ENCODE assay signal across 9 mouse cellular contexts in the genomic region with DNA sequence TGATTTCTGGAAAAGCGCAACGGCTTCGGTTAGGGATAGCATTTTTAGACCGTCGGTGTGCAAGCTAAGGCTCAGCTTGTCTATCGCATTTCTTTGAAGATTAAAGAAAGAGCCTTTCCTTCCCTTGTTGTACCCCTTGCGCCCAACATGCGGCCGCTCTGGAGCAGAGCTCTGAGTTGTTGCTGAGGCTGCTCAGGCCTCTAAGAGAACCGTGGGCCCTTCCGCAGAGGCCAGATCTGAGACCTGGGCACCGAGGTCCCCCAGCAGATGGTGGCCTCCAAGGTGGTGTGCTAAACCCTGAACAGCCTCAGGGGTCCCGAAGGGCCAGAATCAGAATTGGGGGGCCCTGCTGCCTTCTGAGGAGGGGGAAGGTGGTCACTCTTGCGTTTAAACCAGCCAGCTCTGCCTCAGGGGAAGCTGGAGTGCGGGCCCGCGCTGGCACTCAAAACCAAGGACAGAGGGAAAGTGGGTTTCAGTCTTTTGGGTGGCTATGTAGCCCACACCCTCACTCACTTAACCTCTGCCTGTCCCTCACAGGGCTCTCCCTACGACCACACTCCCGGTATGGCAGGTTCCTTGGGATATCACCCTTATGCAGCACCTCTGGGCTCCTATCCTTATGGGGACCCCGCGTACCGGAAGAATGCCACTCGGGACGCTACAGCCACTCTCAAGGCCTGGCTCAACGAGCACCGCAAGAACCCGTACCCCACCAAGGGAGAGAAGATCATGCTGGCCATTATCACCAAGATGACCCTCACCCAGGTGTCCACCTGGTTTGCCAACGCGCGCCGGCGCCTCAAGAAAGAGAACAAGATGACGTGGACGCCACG. TPM values are rescaled to one million over a fixed set of nuclear protein-coding genes. Genes with fewer than 3 reads are reported as not detected.
DNase-seq lines count a peak whose midpoint lies in the region; ATAC-seq and TF ChIP-seq lines count a peak whose summit lies in the region.
"Had no signal": no experiment of that assay in that cellular context is flagged by ENCODE, and none has a peak within 500 bp of the region (broad histone marks: within the 10 kb centered on the region; RNA-seq: fewer than 3 reads in every experiment).

No protein-coding gene starts in this region.

- no peak overlapping the region for H3K27ac ChIP-seq in kidney, adult 2 months (ENCODE audit: insufficient read depth, low read depth, low read length)
- H3K27ac ChIP-seq in embryonic facial prominence, embryonic 11.5 days (replicated peaks; ENCODE audit: low read depth, low read length), result peak overlapping the region; percentile 43
- H3K27ac ChIP-seq in hindbrain, embryonic 13.5 days, result peak overlapping the region; percentile 97
- peak overlapping the region; percentile 56 for H3K27ac ChIP-seq in stomach, postnatal 0 days (replicated peaks)

- no peak for ATAC-seq in embryonic facial prominence, embryonic 11.5 days (replicated peaks; ENCODE audit: insufficient number of reproducible peaks, low FRiP score, low TSS enrichment, low read depth)
- ATAC-seq in hindbrain, embryonic 13.5 days (ENCODE audit: low FRiP score), result no peak
- ATAC-seq in stomach, postnatal 0 days (ENCODE audit: low FRiP score, low TSS enrichment), result no peak
- ATAC-seq in megakaryocyte progenitor cell, adult 5-6 weeks (replicated peaks; ENCODE audit: poor library complexity), result no peak
- ATAC-seq: Patski had no signal

- peak overlapping the region; percentile 75 for H3K4me2 ChIP-seq in embryonic facial prominence, embryonic 11.5 days (ENCODE audit: low read depth, low read length)
- H3K4me2 ChIP-seq in hindbrain, embryonic 13.5 days, result peak overlapping the region; percentile 76
- H3K4me2 ChIP-seq in stomach, postnatal 0 days (replicated peaks; ENCODE audit: low read depth), result peak overlapping the region; percentile 72

- TF ChIP-seq CTCF in kidney, adult 2 months (conservative IDR thresholded peaks at IDR 0.05; ENCODE audit: insufficient read depth, insufficient read length, low read depth, low read length), result no peak
- no peak for TF ChIP-seq CTCF in stomach, postnatal 0 days (IDR thresholded peaks at IDR 0.05; ENCODE audit: low read depth)

- no peaks in the 10 kb centered on the region for H3K4me1 ChIP-seq in kidney, adult 2 months (ENCODE audit: control insufficient read depth, insufficient read depth, low read length)
- no peaks in the 10 kb centered on the region; the same call in none of the 2 replicates for H3K4me1 ChIP-seq in embryonic facial prominence, embryonic 11.5 days (ENCODE audit: control insufficient read depth, insufficient read depth, low read length)
- H3K4me1 ChIP-seq in hindbrain, embryonic 13.5 days (replicated peaks), result peaks cover 68% of the 10 kb centered on the region
- H3K4me1 ChIP-seq in stomach, postnatal 0 days (replicated peaks; ENCODE audit: control insufficient read depth, insufficient read depth), result no peaks in the 10 kb centered on the region

- H3K9me3 ChIP-seq in embryonic facial prominence, embryonic 11.5 days (replicated peaks; ENCODE audit: control insufficient read depth, low read length), result no peaks in the 10 kb centered on the region
- no peaks in the 10 kb centered on the region for H3K9me3 ChIP-seq in hindbrain, embryonic 13.5 days
- no peaks in the 10 kb centered on the region for H3K9me3 ChIP-seq in stomach, postnatal 0 days (ENCODE audit: control insufficient read depth, low read length)

- 8% methylated on average over 35 of the region's 35 CpGs for WGBS in kidney, adult 2 months
- 1% methylated on average over 35 of the region's 35 CpGs for WGBS in embryonic facial prominence, embryonic 11.5 days
- WGBS in hindbrain, embryonic 13.5 days, result under 1% methylated on average over 35 of the region's 35 CpGs
- 3% methylated on average over 35 of the region's 35 CpGs for WGBS in stomach, postnatal 0 days

- H3K4me3 ChIP-seq in kidney, adult 2 months (ENCODE audit: insufficient read depth, low read depth, low read length), result peak overlapping the region; percentile 47
- H3K4me3 ChIP-seq in embryonic facial prominence, embryonic 11.5 days (ENCODE audit: low read depth, low read length), result peak overlapping the region; percentile 68
- H3K4me3 ChIP-seq in hindbrain, embryonic 13.5 days, result peak overlapping the region; percentile 63
- H3K4me3 ChIP-seq in stomach, postnatal 0 days (ENCODE audit: low read depth, low read length), result peak overlapping the region; percentile 69

- TF ChIP-seq EP300 in stomach, postnatal 0 days (optimal IDR thresholded peaks at IDR 0.05), result no peak

- peak; percentile 37 for DNase-seq in kidney, adult 2 months
- DNase-seq in kidney, adult 11 months, result no peak
- peak; percentile 48 for DNase-seq in embryonic facial prominence, embryonic 11.5 days (ENCODE audit: low spot score)
- DNase-seq in lung, postnatal 14 days, result peak; percentile 29
- DNase-seq in stomach, postnatal 0 days (ENCODE audit: low spot score), result peak; percentile 47
- no peak for DNase-seq in layer of hippocampus, adult 9-10 months (ENCODE audit: low spot score)

- no peaks in the 10 kb centered on the region for H3K36me3 ChIP-seq in kidney, adult 2 months (ENCODE audit: control insufficient read depth, insufficient read depth, low read length)
- no peaks in the 10 kb centered on the region for H3K36me3 ChIP-seq in embryonic facial prominence, embryonic 11.5 days (replicated peaks; ENCODE audit: control insufficient read depth, insufficient read depth, low read depth, low read length)
- no peaks in the 10 kb centered on the region; the same call in 1 of the 2 replicates for H3K36me3 ChIP-seq in hindbrain, embryonic 13.5 days
- H3K36me3 ChIP-seq in stomach, postnatal 0 days (ENCODE audit: control insufficient read depth, insufficient read depth, low read length), result no peaks in the 10 kb centered on the region

- H3K27me3 ChIP-seq in kidney, adult 2 months (replicated peaks; ENCODE audit: control insufficient read depth, insufficient read depth, low read length), result peaks cover 10% of the 10 kb centered on the region
- H3K27me3 ChIP-seq in embryonic facial prominence, embryonic 11.5 days (ENCODE audit: control insufficient read depth, insufficient read depth, low read length), result peaks cover 18% of the 10 kb centered on the region
- H3K27me3 ChIP-seq in hindbrain, embryonic 13.5 days, result peaks cover 52% of the 10 kb centered on the region
- peaks cover 31% of the 10 kb centered on the region for H3K27me3 ChIP-seq in stomach, postnatal 0 days (ENCODE audit: control insufficient read depth, insufficient read depth, low read length)
- H3K27me3 ChIP-seq: Patski had no signal

- H3K9ac ChIP-seq in embryonic facial prominence, embryonic 11.5 days (replicated peaks; ENCODE audit: low read length), result peak overlapping the region; percentile 83
- peak overlapping the region; percentile 92 for H3K9ac ChIP-seq in hindbrain, embryonic 13.5 days
- peak overlapping the region; percentile 77 for H3K9ac ChIP-seq in stomach, postnatal 0 days (ENCODE audit: low read length)

- no peak for TF ChIP-seq POLR2A in kidney, adult 2 months (IDR thresholded peaks at IDR 0.05; ENCODE audit: low read depth, low read length)

RNA-seq across cellular contexts. Expression of a gene that starts 1.8 kb away (rescaled TPM):
- polyA plus RNA-seq in kidney, adult 2 months (2012; rRNA removed), result 3.1 and 5.0 TPM in 2 replicates
- polyA plus RNA-seq in embryonic facial prominence, embryonic 11.5 days (2014; fragmentation: Nextera tagmentation; extraction: Ambion mirVana), result 19.4 and 20.9 TPM in 2 replicates
- polyA plus RNA-seq in hindbrain, embryonic 13.5 days (2015; fragmentation: Nextera tagmentation; extraction: Ambion mirVana), result 15.4 and 18.4 TPM in 2 replicates
- 4.5 and 4.7 TPM in 2 replicates for polyA plus RNA-seq in stomach, postnatal 0 days (2015; fragmentation: Nextera tagmentation; extraction: Ambion mirVana)
- total RNA-seq in megakaryocyte progenitor cell, adult 5-6 weeks (2015), result not detected in 2 replicates
- not detected in 2 replicates for total RNA-seq in megakaryocyte progenitor cell, adult 5-6 weeks (2017)

Comparison
In these comparisons a context has a peak if more than half of its experiments do, and no peak if none do; other contexts are left out.
1. DNase-seq: peak in kidney, adult 2 months (single experiment), embryonic facial prominence, embryonic 11.5 days (single experiment), lung, postnatal 14 days (single experiment) and stomach, postnatal 0 days (single experiment); none in kidney, adult 11 months (single experiment) and layer of hippocampus, adult 9-10 months (single experiment).
2. Peak in every context shown above with its lines, with median percentiles within 50 percentile points of each other: H3K4me3 ChIP-seq, H3K4me2 ChIP-seq and H3K9ac ChIP-seq.